Mouse (Mus musculus): ENCODE measurements around the gene Col6a3.

DNA sequence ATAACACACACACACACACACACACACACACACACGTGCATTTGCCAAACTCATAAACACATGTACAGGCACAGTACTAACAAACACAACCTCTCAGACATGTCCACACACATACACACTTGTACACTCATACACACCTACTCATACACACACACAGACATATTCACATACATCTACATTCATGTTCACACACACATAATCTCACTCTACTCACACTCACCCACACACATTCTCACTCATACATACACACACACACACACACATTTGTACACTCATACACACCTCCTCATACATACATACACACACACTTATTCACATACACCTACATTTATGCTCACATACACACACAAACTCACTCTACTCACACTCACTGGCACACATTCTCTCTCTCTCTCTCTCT is 100.3 kb downstream of the Col6a3 start:
- TF ChIP-seq CTCF (IDR thresholded peaks at IDR 0.05; ENCODE audit: low read depth) (no peak), EP300 (optimal IDR thresholded peaks at IDR 0.05) (no peak)
